Mouse (Mus musculus): ENCODE data around the gene Jagn1.

The Jagn1 gene

DNA sequence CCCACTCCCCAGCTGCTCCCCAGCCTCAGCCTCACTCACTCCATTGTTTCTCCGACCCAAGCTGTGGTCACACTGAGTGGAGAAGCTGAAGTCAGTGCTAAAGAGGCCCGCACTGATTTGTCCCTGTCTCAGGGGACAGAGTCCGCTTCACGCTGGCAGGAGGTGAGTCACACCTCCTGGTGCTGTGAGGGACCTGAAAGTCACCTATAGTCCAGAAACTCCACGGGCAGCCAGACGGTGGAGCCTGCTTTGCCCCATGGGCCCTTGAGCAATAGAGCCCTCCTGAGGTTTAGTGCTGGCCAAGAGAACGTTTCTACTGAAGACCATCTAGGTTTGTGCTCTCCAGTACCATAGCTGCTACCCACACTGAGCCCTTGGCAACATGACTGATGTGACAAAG is 7.7 kb upstream of the Jagn1 start:
- no peak for DNase-seq (ENCODE audit: low spot score)

DNA sequence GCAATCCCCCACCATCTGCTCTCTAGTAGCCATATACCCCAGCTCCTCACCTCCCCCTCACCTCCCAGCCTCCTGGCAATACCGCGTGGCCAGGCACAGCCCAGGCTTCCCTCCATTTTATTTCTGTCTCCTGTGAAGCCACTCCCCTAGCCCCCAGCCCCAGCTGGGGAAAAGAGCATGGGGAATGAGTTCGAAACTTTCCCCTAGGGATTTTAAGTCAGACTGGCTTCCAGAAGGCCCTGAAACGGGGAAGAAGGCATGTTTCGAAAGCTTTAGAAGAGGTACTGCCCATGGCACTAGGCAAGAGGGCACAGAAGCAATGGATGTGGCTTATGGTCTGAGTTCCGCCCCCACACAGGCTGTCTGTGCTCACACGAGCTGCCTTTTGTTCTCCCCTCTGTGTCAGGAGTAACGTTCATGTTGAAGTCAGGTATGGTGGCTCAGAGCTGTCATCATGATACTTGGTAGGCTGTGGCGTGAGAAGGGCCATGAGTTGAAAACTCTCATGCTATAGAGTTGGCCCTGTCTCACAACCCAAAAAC is 6.6 kb upstream of the Jagn1 start, which contains the start of gene Cidec:
Gene Cidec, minus strand, starts transcription at position 97 of the 542 bp plus-strand sequence.
- DNase-seq (ENCODE audit: low spot score), result no peak

DNA sequence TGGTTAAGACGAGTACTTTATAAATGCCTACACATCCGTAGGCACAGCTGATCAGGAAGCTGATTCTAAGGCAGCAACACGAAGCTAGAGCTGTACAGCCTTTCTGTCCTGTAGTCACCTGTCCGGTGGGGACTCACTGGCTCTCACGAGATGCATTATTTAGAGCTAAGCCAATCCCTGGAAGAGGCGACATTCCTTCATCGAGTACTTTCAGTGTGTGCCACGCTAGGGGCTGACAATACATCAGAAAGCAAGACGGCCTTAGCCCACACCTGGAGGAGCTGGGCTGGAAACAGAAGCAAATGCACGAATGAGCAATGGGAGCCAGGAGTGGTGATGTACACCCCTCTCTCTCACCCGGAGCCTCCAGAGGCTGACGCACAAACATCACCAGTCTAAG is 5.2 kb upstream of the Jagn1 start:
- no peak for DNase-seq (ENCODE audit: low spot score)

DNA sequence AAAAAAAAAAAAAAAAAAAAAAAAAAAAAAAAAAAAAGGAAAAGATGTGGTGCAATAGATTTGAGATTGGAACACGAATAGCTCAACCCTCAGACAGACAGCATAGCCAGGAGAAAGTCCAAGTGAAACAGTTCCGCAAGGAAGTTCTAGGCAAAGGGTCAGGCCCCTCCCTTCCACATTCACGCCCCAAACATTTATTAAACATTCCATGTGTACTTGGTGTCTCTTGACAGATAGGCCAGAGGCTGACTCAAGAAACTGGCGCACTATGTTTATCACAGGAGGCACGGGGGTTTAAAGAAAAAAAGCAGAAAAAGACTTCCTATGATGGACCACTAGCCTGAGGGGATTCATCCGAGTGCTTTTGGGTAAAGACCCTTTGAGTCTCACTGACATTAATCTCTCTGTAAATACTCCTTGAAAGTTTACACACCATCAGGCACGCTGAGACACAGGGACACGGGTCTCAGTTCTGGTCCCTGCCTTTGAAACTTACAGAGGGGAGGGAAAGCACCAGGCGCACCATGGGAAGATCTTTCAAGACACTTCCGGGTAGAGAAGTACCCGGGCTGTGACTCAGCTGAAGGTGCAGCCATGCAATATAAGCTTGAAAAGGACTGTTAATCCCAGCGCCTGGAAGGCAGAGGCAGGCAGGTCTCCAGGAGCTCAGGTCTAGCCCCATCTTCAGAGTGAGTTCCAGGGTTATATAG is 3.5 kb upstream of the Jagn1 start:
- no peak for DNase-seq (ENCODE audit: low spot score)

DNA sequence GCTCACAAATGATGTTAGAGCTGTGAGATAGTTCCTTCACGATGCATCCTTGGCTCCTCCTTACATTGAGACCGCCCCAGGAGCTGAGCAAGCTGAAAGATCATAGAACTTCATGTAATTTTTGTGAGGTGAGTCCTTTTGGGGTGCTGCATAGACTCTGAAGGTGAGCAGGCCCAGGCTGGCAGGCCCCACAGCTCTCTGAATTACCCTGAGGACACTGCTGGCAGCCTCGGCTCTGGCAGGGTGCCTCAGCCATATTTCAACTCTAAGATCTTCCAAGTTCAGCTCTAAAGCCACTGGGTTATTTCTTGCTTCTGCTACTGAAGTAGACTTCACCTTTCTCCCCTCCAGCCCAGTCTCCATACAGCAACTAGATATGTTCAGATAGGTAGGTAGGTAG is 1.7 kb upstream of the Jagn1 start:
- DNase-seq (ENCODE audit: low spot score), result no peak

DNA sequence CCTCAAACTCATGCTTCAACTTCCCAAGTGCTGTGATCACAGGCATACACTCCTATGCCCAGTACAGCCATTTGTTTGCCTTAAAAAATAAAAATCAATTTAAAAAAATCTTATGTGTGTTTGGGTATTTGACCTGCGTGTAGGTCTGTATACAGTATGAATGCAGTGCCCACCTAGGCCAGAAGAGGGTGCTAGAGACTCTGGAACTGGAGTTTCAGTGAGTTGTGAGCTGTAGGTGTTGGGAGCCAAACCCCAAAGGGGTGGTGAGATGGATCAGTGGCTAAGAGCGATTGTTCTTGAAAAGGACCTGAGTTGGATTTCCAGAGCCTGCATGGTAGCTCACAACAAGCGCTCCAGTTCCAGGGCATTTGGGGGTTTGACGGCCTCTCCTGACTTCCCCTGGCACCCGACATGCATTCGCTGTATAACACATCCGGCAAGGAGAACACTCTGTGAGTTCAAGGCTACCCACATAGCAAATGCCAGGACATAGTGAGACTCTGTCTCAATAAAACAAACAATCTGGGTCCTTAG is 1.2 kb upstream of the Jagn1 start:
- peak; percentile 84 for DNase-seq (ENCODE audit: low spot score)

DNA sequence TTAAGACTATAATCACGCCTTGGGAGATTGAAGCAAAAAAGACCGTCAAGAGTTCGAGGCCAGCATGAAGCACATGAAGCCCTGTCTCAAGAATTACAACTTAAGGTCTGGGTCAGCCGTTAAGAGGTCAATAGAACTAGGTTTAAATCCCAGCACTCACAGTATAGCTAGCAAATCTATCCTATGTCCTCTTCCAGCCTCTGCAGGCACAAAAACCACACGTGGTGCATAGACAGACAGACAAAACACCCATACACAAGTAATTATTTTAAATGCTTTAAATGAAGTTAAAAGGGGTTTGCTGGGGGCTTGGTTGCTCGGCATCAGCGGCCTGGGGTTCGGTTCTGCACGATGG is 305 bp upstream of the Jagn1 start:
- no peak for DNase-seq (ENCODE audit: low spot score)

DNA sequence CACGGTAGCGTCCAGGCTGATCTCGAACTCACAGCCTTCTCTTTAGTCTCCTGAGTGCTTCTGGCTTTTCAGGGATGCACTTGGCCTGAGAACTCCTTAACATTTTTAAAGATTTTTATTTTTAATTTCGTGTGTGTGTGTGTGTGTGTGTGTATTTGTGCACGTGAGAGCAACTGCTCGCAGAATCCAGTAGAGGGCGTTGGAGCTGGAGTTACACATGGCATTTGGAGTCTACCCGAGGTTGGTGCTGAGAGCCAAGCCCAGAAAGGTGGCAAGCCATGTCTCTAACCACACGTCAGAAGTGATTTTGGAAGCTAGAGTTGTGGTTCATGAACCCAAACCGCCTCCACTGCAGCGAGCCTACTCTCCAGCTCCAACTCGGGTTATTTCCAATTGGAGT is 722 bp downstream of the Jagn1 start:
- DNase-seq (ENCODE audit: low spot score), result no peak

DNA sequence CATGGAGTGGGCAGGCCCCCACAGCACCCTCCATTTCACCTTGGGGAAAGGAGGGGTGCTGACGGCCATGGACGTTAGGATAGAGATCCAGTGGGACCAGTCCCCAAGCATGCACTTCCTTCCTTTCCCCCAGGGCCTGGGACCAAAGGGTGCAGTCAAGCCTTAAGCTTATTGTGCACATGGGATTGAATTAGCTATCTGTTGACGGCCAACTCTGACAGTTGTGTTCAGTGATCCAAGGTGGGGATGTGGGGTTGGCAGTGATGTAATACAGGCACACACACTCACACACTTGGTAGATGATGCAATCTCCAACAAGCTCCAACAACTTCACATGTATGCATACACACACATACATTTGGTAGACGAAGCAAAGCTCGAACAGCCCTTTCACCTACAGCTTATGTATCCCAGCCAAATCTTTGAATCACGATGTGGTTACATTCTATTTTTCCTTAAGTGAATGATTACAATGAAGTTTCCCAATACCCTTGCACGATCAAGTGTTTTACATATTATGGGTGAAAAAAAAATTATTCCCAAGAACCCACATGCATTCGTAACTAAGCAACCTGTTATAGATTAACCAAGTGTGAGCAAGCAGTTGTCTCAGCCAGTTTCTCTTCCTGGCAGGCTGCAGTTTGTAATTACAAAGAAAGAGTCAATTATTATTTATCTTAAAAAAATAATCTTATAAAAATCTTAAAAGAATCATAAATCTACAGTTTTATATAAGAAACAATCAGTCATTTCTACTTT is 2.0 kb downstream of the Jagn1 start:
- DNase-seq (ENCODE audit: low spot score), result no peak

DNA sequence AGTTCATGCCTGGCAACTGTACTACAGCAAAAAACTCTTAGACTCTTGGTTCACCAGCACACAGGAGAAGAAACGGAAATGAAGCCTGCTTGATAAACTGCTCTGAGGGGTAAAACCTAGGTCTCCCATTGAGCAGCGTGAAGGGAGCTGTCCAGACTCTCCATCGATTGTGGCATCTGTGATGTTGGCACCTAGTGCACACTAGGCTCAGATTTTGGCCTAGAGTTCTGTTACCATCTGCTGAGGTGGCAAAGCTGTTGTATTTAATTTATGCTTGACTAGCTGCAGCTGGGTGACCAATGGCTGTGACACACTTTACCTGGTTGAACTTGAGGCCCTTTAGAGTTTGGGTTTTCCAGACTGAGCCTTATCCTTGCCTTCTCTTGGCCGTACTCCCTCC is 5.3 kb downstream of the Jagn1 start:
- DNase-seq (ENCODE audit: low spot score), result no peak

DNA sequence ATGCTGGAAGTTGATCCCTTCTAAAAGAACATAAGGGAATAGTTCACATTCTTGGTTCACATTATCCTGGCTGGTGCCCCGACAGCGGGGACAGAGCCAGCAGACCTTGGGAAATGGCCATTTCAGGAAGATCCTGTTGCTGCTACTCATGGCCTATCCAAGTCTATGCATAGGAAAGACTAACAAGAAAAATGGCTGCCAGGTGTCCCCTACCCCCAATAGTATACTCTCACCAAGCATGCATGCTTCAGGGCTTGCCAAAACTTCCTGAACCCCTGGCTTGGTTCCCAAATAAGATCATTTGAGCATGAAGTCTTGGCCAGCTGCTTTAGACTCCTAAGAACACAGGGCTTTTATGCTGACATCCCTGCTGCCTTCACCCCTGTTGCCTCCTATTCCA is 9.5 kb downstream of the Jagn1 start:
- DNase-seq (ENCODE audit: low spot score), result no peak

DNA sequence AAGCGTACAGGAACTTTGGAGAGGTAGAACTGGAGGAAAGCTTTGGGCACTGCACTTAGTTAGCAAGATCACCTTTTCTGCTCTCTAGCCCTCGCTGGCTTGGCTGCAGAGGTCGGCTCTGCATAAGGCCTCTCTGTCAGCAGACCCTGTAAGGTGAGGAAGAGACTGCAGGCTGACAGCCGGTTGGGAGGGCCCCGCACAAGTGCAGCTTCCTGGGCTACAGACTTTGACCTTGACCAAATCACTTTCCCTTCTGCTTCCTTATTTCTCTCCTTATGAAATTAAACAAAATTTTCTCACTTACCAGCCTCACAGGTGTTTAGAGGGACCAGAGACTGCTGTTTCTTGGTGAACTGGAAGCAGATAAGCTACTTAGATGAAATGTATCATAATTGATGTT is 12.6 kb downstream of the Jagn1 start:
- DNase-seq (ENCODE audit: low spot score), result no peak

DNA sequence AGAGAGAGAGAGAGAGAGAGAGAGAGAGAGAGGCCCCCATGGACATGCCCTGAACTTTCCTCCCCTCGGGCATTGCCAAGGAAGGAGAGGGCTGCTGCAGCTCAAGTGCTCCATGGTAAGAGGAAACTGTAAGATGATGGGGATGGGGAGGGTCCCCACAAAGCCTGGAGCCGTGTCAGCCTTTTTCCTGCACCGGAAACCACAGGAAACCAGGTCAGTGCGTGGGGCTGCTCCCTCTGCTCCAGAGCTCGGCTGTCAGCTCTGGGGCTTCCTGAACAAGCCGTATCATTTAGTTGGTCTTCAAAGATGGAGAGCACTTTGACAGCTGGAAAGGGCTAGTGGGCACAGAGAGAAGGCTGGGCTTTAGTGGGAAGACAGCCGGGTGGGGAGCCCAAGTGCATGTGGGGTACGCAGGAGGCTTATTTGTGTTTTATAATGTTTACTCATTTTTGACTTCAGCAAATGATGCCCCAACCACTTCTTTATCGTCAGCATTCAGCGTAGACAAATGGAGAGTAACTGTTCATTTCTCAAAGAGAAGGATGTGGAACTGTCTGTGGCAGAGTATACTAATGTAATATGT is 15.7 kb downstream of the Jagn1 start, which contains the start of gene Il17re:
Gene Il17re, plus strand, starts transcription at position 533 of the 583 bp plus-strand sequence.
- no peak for DNase-seq (ENCODE audit: low spot score)

DNA sequence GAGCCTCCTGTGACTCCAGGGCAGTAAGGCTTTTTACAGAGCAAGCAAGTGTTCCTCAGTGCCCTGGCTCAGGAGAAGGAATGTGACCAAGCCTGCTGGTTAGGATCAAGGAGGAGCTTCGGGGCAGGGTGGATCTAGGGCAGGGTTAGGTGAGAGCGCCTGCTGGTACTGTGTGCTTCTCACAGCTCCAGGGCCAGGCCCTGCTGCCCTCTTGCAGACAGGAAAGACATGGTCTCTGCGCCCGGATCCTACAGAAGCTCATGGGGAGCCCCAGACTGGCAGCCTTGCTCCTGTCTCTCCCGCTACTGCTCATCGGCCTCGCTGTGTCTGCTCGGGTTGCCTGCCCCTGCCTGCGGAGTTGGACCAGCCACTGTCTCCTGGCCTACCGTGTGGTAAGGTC is 16.3 kb downstream of the Jagn1 start:
- DNase-seq (ENCODE audit: low spot score), result peak; percentile 29

DNA sequence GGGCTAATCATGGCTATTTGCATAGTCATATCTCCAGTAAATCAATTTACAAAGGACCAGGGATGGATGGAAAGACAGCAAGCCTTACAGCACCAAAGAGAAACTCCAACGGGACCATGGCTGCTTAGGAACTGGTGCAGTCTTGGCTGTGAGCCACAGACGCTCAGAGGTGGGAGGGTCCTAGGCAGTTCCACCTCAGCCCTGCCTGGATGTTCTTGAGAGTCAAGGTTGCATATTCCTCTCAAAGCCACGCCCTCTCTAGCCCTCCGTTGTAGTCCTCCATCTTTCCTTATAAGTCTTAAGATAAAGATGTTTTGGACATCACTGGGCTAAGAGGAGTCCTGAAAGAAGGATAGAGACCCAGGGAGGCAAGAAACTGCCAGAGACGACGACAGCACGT is 21.7 kb downstream of the Jagn1 start:
- DNase-seq (ENCODE audit: low spot score), result no peak

DNA sequence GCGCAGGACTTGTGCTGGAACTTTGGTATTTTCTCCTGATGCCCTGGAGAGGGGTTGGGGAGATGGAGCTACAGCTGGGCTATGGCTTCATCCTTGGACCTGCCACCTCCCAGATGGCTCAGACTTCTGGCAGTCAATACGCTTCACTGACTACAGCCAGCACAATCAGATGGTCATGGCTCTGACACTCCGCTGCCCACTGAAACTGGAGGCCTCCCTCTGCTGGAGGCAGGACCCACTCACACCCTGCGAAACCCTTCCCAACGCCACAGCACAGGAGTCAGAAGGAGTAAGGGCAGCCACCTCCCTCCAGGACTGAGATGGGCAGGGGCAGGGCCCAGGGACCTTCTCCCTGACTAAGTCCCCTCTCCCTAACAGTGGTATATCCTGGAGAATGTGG is 23.2 kb downstream of the Jagn1 start:
- DNase-seq (ENCODE audit: low spot score), result peak; percentile 35

DNA sequence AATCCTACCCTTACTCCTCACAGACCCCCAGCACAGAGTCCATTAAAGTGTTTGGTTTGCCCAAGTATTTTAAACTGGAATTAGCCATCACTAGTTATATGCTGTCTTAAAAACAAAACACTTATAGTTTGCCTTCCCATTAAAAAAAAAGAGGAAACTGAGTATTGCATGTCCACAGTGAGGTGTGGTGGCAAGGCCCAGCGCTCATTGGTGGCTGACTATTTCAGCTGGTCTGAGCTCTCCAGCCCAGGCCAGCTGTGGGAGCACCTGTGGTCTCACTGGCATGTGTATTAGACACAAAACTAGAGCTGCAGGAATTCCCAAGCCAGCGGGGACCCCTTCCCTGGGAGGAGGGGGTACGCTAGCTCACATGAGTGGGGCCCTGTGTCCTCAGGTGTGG is 26.1 kb downstream of the Jagn1 start:
- DNase-seq (ENCODE audit: low spot score), result no peak

DNA sequence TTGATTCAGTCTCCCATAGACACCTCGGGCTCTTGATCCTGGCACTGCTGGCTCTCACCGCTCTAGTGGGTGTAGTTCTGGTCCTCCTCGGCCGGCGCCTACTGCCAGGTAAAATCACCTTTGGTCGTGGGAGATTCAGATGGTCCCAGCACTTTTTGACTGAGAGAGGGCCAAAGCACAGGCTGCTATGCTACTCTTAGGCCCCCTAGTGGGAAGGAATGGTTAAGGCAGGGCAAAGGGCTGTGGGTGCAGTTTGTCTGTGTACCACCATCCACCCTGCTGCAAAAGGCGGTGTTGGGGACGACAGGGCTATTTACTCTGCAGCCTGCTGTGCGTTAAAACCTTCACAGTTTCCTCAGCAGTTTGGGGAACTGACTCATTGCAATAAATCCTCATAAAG is 26.7 kb downstream of the Jagn1 start:
- peak; percentile 87 for DNase-seq (ENCODE audit: low spot score)

DNA sequence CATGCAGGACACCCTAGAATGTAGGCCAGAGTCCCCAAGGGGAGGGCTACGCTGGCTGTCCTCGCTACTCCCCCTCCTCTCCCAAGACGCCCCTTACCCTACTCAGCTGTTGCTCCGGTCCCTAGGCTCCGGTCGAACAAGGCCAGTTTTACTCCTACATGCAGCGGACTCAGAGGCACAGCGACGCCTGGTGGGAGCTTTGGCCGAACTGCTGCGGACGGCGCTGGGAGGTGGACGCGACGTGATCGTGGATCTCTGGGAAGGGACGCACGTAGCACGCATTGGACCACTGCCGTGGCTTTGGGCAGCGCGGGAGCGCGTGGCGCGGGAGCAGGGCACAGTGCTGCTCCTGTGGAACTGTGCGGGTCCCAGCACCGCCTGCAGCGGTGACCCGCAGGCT is 27.1 kb downstream of the Jagn1 start:
- peak; percentile 91 for DNase-seq (ENCODE audit: low spot score)

DNA sequence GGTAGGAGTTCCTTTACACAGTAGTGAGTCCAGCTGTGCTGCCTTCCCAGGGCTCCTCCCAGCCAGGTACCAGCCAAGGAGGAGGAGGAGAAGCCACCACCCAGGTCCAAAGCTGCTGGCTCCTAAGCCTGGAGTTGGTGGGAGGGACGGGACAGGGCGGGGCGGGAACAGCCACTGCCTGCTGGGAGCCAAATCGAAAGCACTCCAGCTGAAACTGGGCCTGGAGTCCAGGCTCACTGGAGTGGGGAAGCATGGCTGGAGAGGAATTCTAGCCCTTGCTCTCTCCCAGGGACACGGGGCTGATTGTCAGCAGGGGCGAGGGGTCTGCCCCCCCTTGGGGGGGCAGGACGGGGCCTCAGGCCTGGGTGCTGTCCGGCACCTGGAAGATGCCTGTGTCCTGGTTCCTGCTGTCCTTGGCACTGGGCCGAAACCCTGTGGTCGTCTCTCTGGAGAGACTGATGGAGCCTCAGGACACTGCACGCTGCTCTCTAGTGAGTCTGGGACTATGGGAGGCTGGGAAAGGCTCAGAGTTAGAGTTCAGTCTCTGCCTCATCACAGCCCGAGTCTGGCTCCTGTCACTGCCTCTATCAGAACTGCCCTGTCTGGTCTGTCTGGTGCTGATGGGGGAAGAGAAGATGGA is 29.0 kb downstream of the Jagn1 start, which contains the start of gene Il17rc:
Gene Il17rc, plus strand, starts transcription at position 131 of the 640 bp plus-strand sequence.
- no peak for DNase-seq (ENCODE audit: low spot score)

DNA sequence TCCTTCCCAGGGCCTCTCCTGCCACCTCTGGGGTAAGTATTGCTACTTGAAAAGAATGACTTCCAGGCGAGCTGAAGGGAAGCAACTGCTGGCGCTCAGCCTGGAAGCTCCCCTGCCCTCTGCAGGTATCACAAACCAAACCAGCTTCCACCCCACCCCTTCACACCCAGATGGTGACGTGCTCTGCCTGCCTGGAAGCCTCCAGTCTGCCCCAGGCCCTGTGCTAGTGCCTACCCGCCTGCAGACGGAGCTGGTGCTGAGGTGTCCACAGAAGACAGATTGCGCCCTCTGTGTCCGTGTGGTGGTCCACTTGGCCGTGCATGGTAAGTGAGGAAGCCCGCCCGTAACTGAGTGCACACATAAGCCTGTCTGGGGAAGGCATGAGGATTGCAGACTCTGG is 29.7 kb downstream of the Jagn1 start:
- no peak for DNase-seq (ENCODE audit: low spot score)

DNA sequence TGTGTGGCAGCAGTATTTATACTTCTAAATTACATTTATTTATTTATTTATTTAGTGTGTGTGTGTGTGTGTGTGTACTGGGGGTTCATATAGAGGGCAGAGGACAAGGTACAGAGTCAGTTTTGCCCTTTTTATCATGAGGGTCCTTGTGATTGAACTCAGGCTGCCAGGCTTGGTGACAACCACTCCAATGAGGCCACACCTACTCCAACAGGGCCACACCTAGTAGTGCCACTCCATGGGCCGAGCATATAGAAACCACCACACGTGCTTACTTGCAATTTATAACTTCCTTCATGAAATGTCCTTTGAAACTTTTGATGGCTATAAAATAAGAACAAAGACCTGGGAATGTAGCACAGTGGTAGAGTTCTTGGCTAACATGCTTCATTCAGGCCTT is 30.9 kb downstream of the Jagn1 start:
- no peak for DNase-seq (ENCODE audit: low spot score)
